Mouse (Mus musculus) adrenal gland, postnatal 14 days (tissue): ENCODE measurements around the gene Keap1. TPM values are rescaled to one million over a fixed set of nuclear protein-coding genes. Genes with fewer than 3 reads are reported as not detected.
"Not testable (repeated sequence)": the region's sequence is repeated elsewhere in the genome, so short reads cannot be mapped to it uniquely, and the experiment has no call there.

Experiments
- DNase-seq: peaks from one replicate; pipeline ENCODE4 v3.0.0; 2021; ENCODE audit warnings: mixed read lengths
- total RNA-seq: library from RNA; stranded (reverse); gene quantifications from 2 replicates; pipeline ENCODE4 v1.2.3, GENCODE M21; 2021

Gene Keap1
- total RNA-seq, 1 experiment from 2014 or later: 42.0 TPM

- no peak for DNase-seq
Observed at GRCm38 (mm10) chr9:21232867-21233266, 6.3 kb downstream of the Keap1 start.

GRCm38 (mm10) chr9:21231551-21231950, 7.6 kb downstream of the Keap1 start:
- no peak for DNase-seq

GRCm38 (mm10) chr9:21227342-21227741, 11.8 kb downstream of the Keap1 start:
- DNase-seq: peak; percentile 28

GRCm38 (mm10) chr9:21225415-21225758, 13.8 kb downstream of the Keap1 start:
- no peak for DNase-seq

GRCm38 (mm10) chr9:21224576-21225414, 14.4 kb downstream of the Keap1 start:
- peak; percentile 83 for DNase-seq

GRCm38 (mm10) chr9:21223906-21224305, 15.3 kb downstream of the Keap1 start:
- no peak for DNase-seq

GRCm38 (mm10) chr9:21223490-21223889, 15.7 kb downstream of the Keap1 start:
- not testable (repeated sequence) for DNase-seq

- peak; percentile 47 for DNase-seq
Observed at GRCm38 (mm10) chr9:21221383-21221929, 17.7 kb downstream of the Keap1 start.

- DNase-seq: peak; percentile 96
Observed at GRCm38 (mm10) chr9:21220490-21221382, 18.4 kb downstream of the Keap1 start.

GRCm38 (mm10) chr9:21219820-21220219, 19.3 kb downstream of the Keap1 start:
- peak; percentile 30 for DNase-seq

- DNase-seq: peak; percentile 40
Observed at GRCm38 (mm10) chr9:21216050-21216841, 22.9 kb downstream of the Keap1 start.

GRCm38 (mm10) chr9:21213617-21214190, 25.5 kb downstream of the Keap1 start:
- no peak for DNase-seq

- DNase-seq: no peak
Observed at GRCm38 (mm10) chr9:21211624-21212023, 27.5 kb downstream of the Keap1 start.

- no peak for DNase-seq
Observed at GRCm38 (mm10) chr9:21210821-21211220, 28.3 kb downstream of the Keap1 start.

GRCm38 (mm10) chr9:21208626-21209025, 30.5 kb downstream of the Keap1 start:
- DNase-seq: no peak

GRCm38 (mm10) chr9:21206848-21207247, 32.3 kb downstream of the Keap1 start:
- no peak for DNase-seq

GRCm38 (mm10) chr9:21204528-21205272, 34.5 kb downstream of the Keap1 start:
- DNase-seq: peak; percentile 52

GRCm38 (mm10) chr9:21204156-21204527, 35.0 kb downstream of the Keap1 start:
- DNase-seq: no peak

- DNase-seq: no peak
Observed at GRCm38 (mm10) chr9:21198960-21199359, 40.2 kb downstream of the Keap1 start.

GRCm38 (mm10) chr9:21197981-21198380, 41.2 kb downstream of the Keap1 start:
- peak; percentile 39 for DNase-seq
